Mouse (Mus musculus) urinary bladder, postnatal 25 days (tissue): Measurements from ENCODE around the gene Coro7.
A peak's percentile ranks its signal among the peaks of the same experiment; 100 is the strongest.
"Not testable (repeated sequence)": the region's sequence is repeated elsewhere in the genome, so short reads cannot be mapped to it uniquely, and the experiment has no call there.

Experiments
- DNase-seq: peaks from one replicate; pipeline ENCODE4 v3.0.0; 2022; ENCODE audit warnings: low spot score

Coro7 gene

GRCm38 (mm10) chr16:4682628-4683179 is 3.1 kb upstream of the Coro7 start:
- DNase-seq, result no peak

- DNase-seq, result not testable (repeated sequence)
Observed at GRCm38 (mm10) chr16:4680922-4681455, 1.4 kb upstream of the Coro7 start.

GRCm38 (mm10) chr16:4678080-4678479 is 1.5 kb downstream of the Coro7 start:
- no peak for DNase-seq

- no peak for DNase-seq
Observed at GRCm38 (mm10) chr16:4676836-4677235, 2.7 kb downstream of the Coro7 start.

GRCm38 (mm10) chr16:4674091-4674490 is 5.5 kb downstream of the Coro7 start:
- DNase-seq, result no peak

GRCm38 (mm10) chr16:4670317-4670716 is 9.3 kb downstream of the Coro7 start:
- no peak for DNase-seq

GRCm38 (mm10) chr16:4667190-4667808 is 12.3 kb downstream of the Coro7 start:
- peak; percentile 89 for DNase-seq

GRCm38 (mm10) chr16:4665726-4666125 is 13.9 kb downstream of the Coro7 start:
- DNase-seq, result no peak

GRCm38 (mm10) chr16:4663806-4664205 is 15.8 kb downstream of the Coro7 start:
- no peak for DNase-seq

GRCm38 (mm10) chr16:4661605-4662004 is 18.0 kb downstream of the Coro7 start:
- DNase-seq, result no peak

GRCm38 (mm10) chr16:4659326-4659725 is 20.3 kb downstream of the Coro7 start:
- DNase-seq, result no peak

- DNase-seq, result no peak
Observed at GRCm38 (mm10) chr16:4658781-4659245, 20.8 kb downstream of the Coro7 start.

- no peak for DNase-seq
Observed at GRCm38 (mm10) chr16:4656571-4657081, 23.0 kb downstream of the Coro7 start.

GRCm38 (mm10) chr16:4655764-4656570 is 23.6 kb downstream of the Coro7 start:
- no peak for DNase-seq

- DNase-seq, result no peak
Observed at GRCm38 (mm10) chr16:4655251-4655734, 24.3 kb downstream of the Coro7 start.

GRCm38 (mm10) chr16:4654706-4655105 is 24.9 kb downstream of the Coro7 start:
- no peak for DNase-seq

- DNase-seq, result no peak
Observed at GRCm38 (mm10) chr16:4652707-4653416, 26.7 kb downstream of the Coro7 start.

GRCm38 (mm10) chr16:4651624-4652023 is 28.0 kb downstream of the Coro7 start:
- no peak for DNase-seq

- no peak for DNase-seq
Observed at GRCm38 (mm10) chr16:4651081-4651480, 28.5 kb downstream of the Coro7 start.

- DNase-seq, result no peak
Observed at GRCm38 (mm10) chr16:4650161-4650560, 29.4 kb downstream of the Coro7 start.

GRCm38 (mm10) chr16:4649692-4650091 is 29.9 kb downstream of the Coro7 start:
- no peak for DNase-seq

GRCm38 (mm10) chr16:4649211-4649610 is 30.4 kb downstream of the Coro7 start:
- no peak for DNase-seq
